Mouse (Mus musculus) kidney, embryonic 16.5 days (tissue): ENCODE results near the gene Pdpr. TPM values are rescaled to one million over a fixed set of nuclear protein-coding genes. Genes with fewer than 3 reads are reported as not detected.

Source experiments
- ATAC-seq: fragments of 200-750 bp; cut with Nextera tagmentation; 2 replicates; pipeline ENCODE4 v1.8.0; 2017; ENCODE audit warnings: moderate TSS enrichment; ENCODE audit not compliant: low FRiP score, low TSS enrichment
- H3K27ac ChIP-seq: fragments of 300-500 bp; sonication (generic); 2 replicates; pipeline ENCODE4 v1.5.1; 2014; ENCODE audit warnings: low read length
- H3K27me3 ChIP-seq: fragments of 300-500 bp; sonication (generic); 2 replicates; pipeline ENCODE4 v1.6.1; 2014; ENCODE audit warnings: low read length, control low read depth, mixed read lengths; ENCODE audit not compliant: insufficient read depth
- H3K36me3 ChIP-seq: fragments of 300-500 bp; sonication (generic); 2 replicates; pipeline ENCODE4 v1.6.1; 2014; ENCODE audit warnings: low read length, control low read depth, mixed read lengths; ENCODE audit not compliant: insufficient read depth
- H3K4me1 ChIP-seq: fragments of 300-500 bp; sonication (generic); 2 replicates; pipeline ENCODE4 v1.6.1; 2014; ENCODE audit warnings: low read length, control low read depth, mixed read lengths; ENCODE audit not compliant: insufficient read depth
- H3K4me2 ChIP-seq: fragments of 300-500 bp; sonication (generic); replicated peaks from 2 replicates; pipeline ENCODE4 v1.6.1; 2014; ENCODE audit warnings: low read depth, low read length
- H3K4me3 ChIP-seq: fragments of 300-500 bp; sonication (generic); 2 replicates; pipeline ENCODE4 v1.5.1; 2014; ENCODE audit warnings: mild to moderate bottlenecking, low read length
- H3K9ac ChIP-seq: fragments of 300-500 bp; sonication (generic); replicated peaks from 2 replicates; pipeline ENCODE4 v1.6.1; 2014; ENCODE audit warnings: low read length
- H3K9me3 ChIP-seq: fragments of 300-500 bp; sonication (generic); 2 replicates; pipeline ENCODE4 v1.6.1; 2016; ENCODE audit warnings: low read length, control low read depth
- WGBS: fragments of 180-500 bp; shearing (Covaris S2); extraction: QIAGEN DNeasy Blood & Tissue Kit; methylation state at CpG from one replicate; pipeline ENCODE4 v1.1.7; 2014; 5-methylcytosine and 5-hydroxymethylcytosine counted together
- polyA plus RNA-seq: library from polyadenylated mRNA; unstranded; fragments of >200 nt; fragmentation: Nextera tagmentation; extraction: Ambion mirVana; gene quantifications from 2 replicates; pipeline ENCODE4 v1.2.1, GENCODE M21; 2015

The Pdpr gene
- polyA plus RNA-seq = 10.5 and 12.7 TPM in 2 replicates

GRCm38 (mm10) chr8:111093865-111094718, at the start of gene Pdpr:
Gene Pdpr (plus strand): TSS chr8:111094630.
- Histone ChIP-seq H3K4me1 (peaks cover 15% of the 10 kb centered on the region; the same call in 1 of the 2 replicates), H3K9ac (peak within 1 kb of the TSS; percentile 75), H3K27me3 (no peaks in the 10 kb centered on the region), H3K9me3 (no peaks in the 10 kb centered on the region), H3K4me3 (peak within 1 kb of the TSS; percentile 69), H3K4me2 (peak within 1 kb of the TSS; percentile 87), H3K36me3 (no peaks in the 10 kb centered on the region), H3K27ac (peak within 1 kb of the TSS; percentile 79)
- ATAC-seq = peak; percentile 95
- WGBS = 6% methylated on average over 68 of the region's 72 CpGs

DNA sequence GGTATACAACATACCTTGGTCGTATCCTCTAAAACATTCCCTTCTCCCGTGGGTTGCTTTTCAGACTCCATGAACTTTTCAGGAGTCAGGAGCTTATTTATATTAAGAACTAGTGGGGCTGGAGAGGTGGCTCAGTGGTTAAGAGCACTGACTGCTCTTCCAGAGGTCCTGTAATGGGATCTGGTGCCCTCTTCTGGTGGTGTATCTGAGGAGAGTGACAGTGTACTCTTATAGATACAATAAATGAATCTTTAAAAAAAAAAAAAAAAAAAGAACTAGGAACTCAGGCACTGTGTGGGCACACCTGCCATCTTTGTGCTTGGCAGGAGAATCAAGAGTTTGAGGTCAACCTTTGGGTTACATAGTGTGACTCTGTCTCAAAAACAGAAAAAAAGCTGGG, 45.7 kb upstream of the Pdpr start:
- no peak overlapping the region for H3K27ac ChIP-seq
- ATAC-seq = no peak
- H3K9me3 ChIP-seq = no peaks in the 10 kb centered on the region
- no peaks in the 10 kb centered on the region for H3K27me3 ChIP-seq
- WGBS = 92% methylated on average over 2 of the region's 2 CpGs
- H3K9ac ChIP-seq = no peak overlapping the region
- peaks cover 92% of the 10 kb centered on the region for H3K36me3 ChIP-seq
- no peaks in the 10 kb centered on the region for H3K4me1 ChIP-seq
- H3K4me2 ChIP-seq = no peak overlapping the region
- H3K4me3 ChIP-seq = no peak overlapping the region

- WGBS = 94% methylated on average over 7 of the region's 7 CpGs
- H3K4me2 ChIP-seq = no peak overlapping the region
- no peak overlapping the region for H3K27ac ChIP-seq
- no peaks in the 10 kb centered on the region for H3K4me1 ChIP-seq
- H3K9me3 ChIP-seq = no peaks in the 10 kb centered on the region
- peaks cover 92% of the 10 kb centered on the region for H3K36me3 ChIP-seq
- no peak for ATAC-seq
- no peak overlapping the region for H3K4me3 ChIP-seq
- no peak overlapping the region for H3K9ac ChIP-seq
- H3K27me3 ChIP-seq = no peaks in the 10 kb centered on the region
These were observed 45.3 kb upstream of the Pdpr start for GRCm38 (mm10) chr8:111049106-111049505.

DNA sequence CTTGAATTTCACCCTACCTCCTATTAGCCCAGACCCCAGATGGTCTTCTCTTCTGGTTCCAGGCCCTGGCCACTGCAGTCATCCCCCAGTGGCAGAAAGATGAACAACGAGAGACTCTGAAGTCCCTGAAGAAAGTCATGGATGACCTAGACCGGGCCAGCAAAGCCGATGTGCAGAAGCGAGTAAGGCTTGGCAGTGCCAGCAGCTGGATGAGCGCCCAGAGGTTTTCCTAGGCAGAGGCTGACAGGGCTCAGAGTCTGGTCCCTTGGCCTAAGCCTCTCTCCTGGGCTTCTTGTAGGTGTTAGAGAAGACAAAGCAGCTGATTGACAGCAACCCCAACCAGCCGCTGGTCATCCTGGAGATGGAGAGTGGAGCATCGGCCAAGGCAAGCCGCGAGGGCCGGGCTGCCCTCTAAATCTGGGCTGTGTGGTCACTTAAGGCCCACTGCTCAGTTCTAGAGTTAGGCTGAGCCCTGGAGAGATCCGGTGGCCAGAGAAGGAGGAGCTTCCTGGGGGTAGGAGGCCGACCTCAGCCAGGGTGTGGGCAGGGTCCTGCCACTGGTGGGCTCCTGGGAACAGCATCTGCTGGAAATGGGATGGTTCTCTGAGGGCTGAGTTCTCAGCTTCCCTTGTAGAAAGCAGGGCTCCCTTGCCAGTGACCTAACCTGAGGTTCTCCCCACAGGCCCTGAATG, 40.5 kb upstream of the Pdpr start:
- no peak overlapping the region for H3K27ac ChIP-seq
- ATAC-seq = no peak
- peaks cover 62% of the 10 kb centered on the region for H3K36me3 ChIP-seq
- peaks cover 12% of the 10 kb centered on the region for H3K4me1 ChIP-seq
- H3K9me3 ChIP-seq = no peaks in the 10 kb centered on the region
- no peak overlapping the region for H3K4me2 ChIP-seq
- no peak overlapping the region for H3K4me3 ChIP-seq
- 93% methylated on average over 12 of the region's 12 CpGs for WGBS
- no peaks in the 10 kb centered on the region for H3K27me3 ChIP-seq
- no peak overlapping the region for H3K9ac ChIP-seq

DNA sequence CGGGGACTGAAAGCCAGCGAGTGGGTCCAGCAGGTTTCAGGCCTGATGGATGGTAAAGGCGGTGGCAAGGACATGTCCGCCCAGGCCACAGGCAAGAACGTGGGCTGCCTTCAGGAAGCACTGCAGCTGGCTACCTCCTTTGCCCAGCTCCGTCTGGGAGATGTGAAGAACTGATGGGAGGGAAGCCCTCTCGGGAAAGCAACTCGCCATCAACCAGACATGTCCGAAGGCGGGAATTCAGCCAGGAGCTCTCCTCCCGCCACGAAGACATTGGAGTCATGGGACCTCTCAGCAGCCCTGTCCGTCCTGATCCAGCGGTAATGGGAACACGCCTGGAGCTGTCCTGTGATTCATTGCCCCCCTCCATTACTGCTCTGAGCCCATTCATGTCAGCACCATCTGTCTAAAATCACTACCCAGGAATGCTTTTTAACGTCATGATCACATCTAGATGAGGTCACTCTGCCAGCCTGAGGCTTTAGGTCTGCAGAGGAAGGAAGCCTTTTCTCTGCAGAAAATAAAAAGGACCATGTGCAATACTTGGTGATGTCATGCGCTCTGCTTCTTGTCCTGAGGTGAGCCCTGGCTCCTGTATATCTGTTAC, 39.3 kb upstream of the Pdpr start:
- H3K36me3 ChIP-seq = peaks cover 51% of the 10 kb centered on the region

GRCm38 (mm10) chr8:111055661-111056060, 38.8 kb upstream of the Pdpr start:
- 69% methylated on average over 2 of the region's 2 CpGs for WGBS
- peaks cover 45% of the 10 kb centered on the region for H3K36me3 ChIP-seq
- H3K27ac ChIP-seq = no peak overlapping the region
- peaks cover 15% of the 10 kb centered on the region for H3K4me1 ChIP-seq
- H3K4me3 ChIP-seq = peak overlapping the region; percentile 67
- no peaks in the 10 kb centered on the region for H3K27me3 ChIP-seq
- H3K9ac ChIP-seq = no peak overlapping the region
- peak; percentile 24 for ATAC-seq
- no peak overlapping the region for H3K4me2 ChIP-seq
- H3K9me3 ChIP-seq = no peaks in the 10 kb centered on the region

More for the DNA sequence above, 39.3 kb upstream of the Pdpr start:
- ATAC-seq = no peak
- H3K4me2 ChIP-seq = no peak overlapping the region
- H3K27ac ChIP-seq = no peak overlapping the region
- no peak overlapping the region for H3K4me3 ChIP-seq
- H3K9ac ChIP-seq = no peak overlapping the region
- 89% methylated on average over 17 of the region's 17 CpGs for WGBS
- H3K9me3 ChIP-seq = no peaks in the 10 kb centered on the region
- peaks cover 15% of the 10 kb centered on the region for H3K4me1 ChIP-seq
- H3K27me3 ChIP-seq = no peaks in the 10 kb centered on the region

DNA sequence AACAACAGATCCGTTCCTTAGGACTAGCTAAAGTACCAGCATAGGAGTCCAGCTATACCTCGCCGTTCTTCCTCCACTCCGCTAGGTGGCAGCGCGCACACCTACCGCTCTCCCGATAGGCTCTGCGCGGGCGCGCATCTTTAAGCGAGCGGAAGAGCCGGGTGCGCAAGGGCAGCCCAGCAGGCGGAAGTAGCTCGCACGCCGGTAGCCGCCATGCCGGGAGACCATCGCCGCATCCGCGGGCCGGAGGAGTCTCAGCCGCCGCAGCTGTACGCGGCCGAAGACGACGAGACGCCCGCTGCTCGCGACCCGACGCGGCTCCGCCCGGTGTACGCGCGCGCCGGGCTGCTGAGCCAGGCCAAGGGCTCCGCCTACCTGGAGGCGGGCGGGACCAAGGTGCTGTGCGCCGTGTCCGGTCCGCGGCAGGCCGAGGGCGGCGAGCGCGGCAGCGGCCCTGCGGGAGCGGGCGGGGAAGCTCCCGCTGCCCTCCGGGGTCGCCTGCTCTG, 38.2 kb upstream of the Pdpr start, which contains the start of gene Exosc6:
Exosc6 (plus strand) TSS at position 182 of the 506 bp plus-strand sequence.
- Histone ChIP-seq H3K9ac (peak within 1 kb of the TSS; percentile 90), H3K4me2 (peak within 1 kb of the TSS; percentile 85), H3K27ac (peak within 1 kb of the TSS; percentile 84), H3K36me3 (peaks cover 44% of the 10 kb centered on the region), H3K4me1 (peaks cover 19% of the 10 kb centered on the region), H3K4me3 (peak within 1 kb of the TSS; percentile 67), H3K27me3 (no peaks in the 10 kb centered on the region), H3K9me3 (no peaks in the 10 kb centered on the region)
- peak; percentile 94 for ATAC-seq
- WGBS = under 1% methylated on average over 66 of the region's 68 CpGs

DNA sequence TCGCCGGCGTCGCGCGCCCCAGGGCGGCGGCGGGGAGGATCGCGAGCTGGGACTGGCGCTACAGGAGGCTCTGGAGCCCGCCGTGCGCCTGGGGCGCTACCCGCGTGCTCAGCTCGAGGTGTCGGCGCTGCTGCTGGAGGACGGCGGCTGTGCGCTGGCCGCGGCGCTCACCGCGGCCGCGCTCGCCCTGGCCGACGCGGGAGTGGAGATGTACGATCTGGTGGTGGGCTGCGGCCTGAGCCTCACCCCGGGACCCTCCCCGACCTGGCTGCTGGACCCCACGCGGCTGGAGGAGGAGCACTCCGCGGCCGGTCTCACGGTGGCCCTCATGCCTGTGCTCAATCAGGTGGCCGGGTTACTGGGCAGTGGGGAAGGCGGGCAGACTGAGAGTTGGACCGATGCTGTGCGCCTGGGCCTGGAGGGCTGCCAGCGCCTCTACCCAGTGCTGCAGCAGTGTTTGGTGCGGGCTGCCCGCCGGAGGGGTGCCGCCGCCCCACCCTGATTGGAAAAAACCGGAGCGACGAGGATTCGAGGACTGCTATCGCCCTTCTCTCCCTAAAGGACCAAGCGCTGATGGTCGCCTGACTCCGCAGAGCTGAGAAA, 37.6 kb upstream of the Pdpr start:
- ATAC-seq = peak; percentile 58
- Histone ChIP-seq H3K9me3 (no peaks in the 10 kb centered on the region), H3K9ac (peak overlapping the region; percentile 90), H3K27ac (peak overlapping the region; percentile 84), H3K4me2 (peak overlapping the region; percentile 85), H3K4me1 (peaks cover 23% of the 10 kb centered on the region), H3K36me3 (peaks cover 39% of the 10 kb centered on the region), H3K27me3 (no peaks in the 10 kb centered on the region), H3K4me3 (peak overlapping the region; percentile 67)
- under 1% methylated on average over 50 of the region's 63 CpGs for WGBS

DNA sequence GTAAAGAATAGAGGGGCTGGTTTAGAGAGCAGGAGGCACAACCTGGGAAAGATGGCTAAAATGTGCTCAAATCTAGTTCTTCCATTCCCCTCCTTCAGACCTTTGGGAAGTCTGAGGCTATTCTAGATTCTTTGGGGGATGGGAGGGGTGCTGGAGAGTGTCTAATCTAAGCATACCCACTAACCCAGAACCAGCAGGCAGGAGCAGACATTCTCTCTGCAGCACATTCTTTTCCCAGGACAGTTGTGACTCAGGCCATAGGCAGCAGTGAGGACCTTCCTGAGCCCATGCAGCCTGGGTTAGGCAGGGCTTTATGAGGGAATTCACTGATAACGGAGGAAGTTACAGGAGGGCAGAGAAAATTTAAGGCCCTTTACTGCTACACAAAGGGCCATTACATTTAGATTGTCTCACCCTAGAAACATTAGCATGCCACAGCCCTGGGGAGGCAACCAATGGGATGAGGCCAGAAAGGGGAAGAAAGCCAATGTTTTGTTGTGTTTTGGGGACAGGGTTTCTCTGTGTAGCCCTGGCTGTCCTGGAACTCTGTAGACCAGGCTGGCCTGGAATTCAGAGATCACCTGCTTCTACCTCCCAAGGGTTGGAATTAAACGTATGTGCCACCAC, 35.4 kb upstream of the Pdpr start:
- Histone ChIP-seq H3K36me3 (peaks cover 17% of the 10 kb centered on the region), H3K9me3 (no peaks in the 10 kb centered on the region), H3K9ac (no peak overlapping the region), H3K4me1 (peaks cover 23% of the 10 kb centered on the region), H3K27ac (peak overlapping the region; percentile 54), H3K27me3 (no peaks in the 10 kb centered on the region), H3K4me3 (no peak overlapping the region), H3K4me2 (no peak overlapping the region)
- ATAC-seq = no peak
- 64% methylated on average over 2 of the region's 2 CpGs for WGBS
